ENCODE assay signal across 23 mouse cellular contexts in genomic region chr4:98348580-98348979, GRCm38 (mm10). TPM values are rescaled to one million over a fixed set of nuclear protein-coding genes. Genes with fewer than 3 reads are reported as not detected.
DNase-seq lines count a peak whose midpoint lies in the region; ATAC-seq and TF ChIP-seq lines count a peak whose summit lies in the region.
"Had no signal": no experiment of that assay in that cellular context is flagged by ENCODE, and none has a peak within 500 bp of the region (broad histone marks: within the 10 kb centered on the region; RNA-seq: fewer than 3 reads in every experiment).

No protein-coding gene starts in this region.

- no peak overlapping the region for H3K9ac ChIP-seq in liver, adult 2 months (ENCODE audit: low read depth, low read length)
- H3K9ac ChIP-seq in neural tube, embryonic 15.5 days (replicated peaks), result no peak overlapping the region
- H3K9ac ChIP-seq in stomach, embryonic 16.5 days (ENCODE audit: low read length), result no peak overlapping the region
- H3K9ac ChIP-seq: embryonic facial prominence, embryonic 15.5 days; forebrain, embryonic 15.5 days; hindbrain, embryonic 13.5 days had no signal

- peaks cover 2% of the 10 kb centered on the region for H3K36me3 ChIP-seq in liver, adult 2 months (ENCODE audit: control insufficient read depth, insufficient read depth, low read length)
- H3K36me3 ChIP-seq in neural tube, embryonic 15.5 days, result peaks cover 4% of the 10 kb centered on the region; the same call in 1 of the 2 replicates
- H3K36me3 ChIP-seq in stomach, embryonic 16.5 days (ENCODE audit: control insufficient read depth, insufficient read depth, low read length), result no peaks in the 10 kb centered on the region
- H3K36me3 ChIP-seq: embryonic facial prominence, embryonic 15.5 days; forebrain, embryonic 15.5 days; G1E had no signal

- 54% methylated on average over 5 of the region's 5 CpGs for WGBS in liver, adult 2 months
- 83% methylated on average over 5 of the region's 5 CpGs for WGBS in neural tube, embryonic 15.5 days
- 52% methylated on average over 5 of the region's 5 CpGs for WGBS in stomach, embryonic 16.5 days

- ATAC-seq in neural tube, embryonic 15.5 days (ENCODE audit: low FRiP score), result peak; percentile 58; the same call in 1 of the 2 replicates
- peak; percentile 33; the same call in 1 of the 2 replicates for ATAC-seq in stomach, embryonic 16.5 days (ENCODE audit: insufficient read depth, low FRiP score)
- ATAC-seq: CD4-positive, CD25-positive, alpha-beta regulatory T cell, adult 4 months; forebrain, embryonic 15.5 days; hindbrain, postnatal 0 days had no signal

- no peaks in the 10 kb centered on the region; the same call in 1 of the 2 replicates for H3K27me3 ChIP-seq in liver, adult 2 months (ENCODE audit: control insufficient read depth, insufficient read depth, low read length)
- no peaks in the 10 kb centered on the region for H3K27me3 ChIP-seq in neural tube, embryonic 15.5 days (replicated peaks)
- H3K27me3 ChIP-seq in stomach, embryonic 16.5 days (ENCODE audit: control insufficient read depth, insufficient read depth, low read length), result no peaks in the 10 kb centered on the region
- H3K27me3 ChIP-seq: embryonic facial prominence, embryonic 15.5 days; forebrain, embryonic 15.5 days; hindbrain, embryonic 13.5 days had no signal

- H3K4me3 ChIP-seq in liver, adult 2 months (ENCODE audit: insufficient read depth, low read depth, low read length), result no peak overlapping the region
- no peak overlapping the region for H3K4me3 ChIP-seq in neural tube, embryonic 15.5 days (replicated peaks)
- no peak overlapping the region for H3K4me3 ChIP-seq in stomach, embryonic 16.5 days (replicated peaks; ENCODE audit: low read length)
- H3K4me3 ChIP-seq: embryonic facial prominence, embryonic 15.5 days; erythroblast, embryonic 14.5 days; forebrain, embryonic 15.5 days; heart, embryonic 10.5 days; hindbrain, embryonic 13.5 days had no signal

- H3K9me3 ChIP-seq in neural tube, embryonic 15.5 days (replicated peaks), result no peaks in the 10 kb centered on the region
- H3K9me3 ChIP-seq in stomach, embryonic 16.5 days (replicated peaks; ENCODE audit: control insufficient read depth, low read length), result no peaks in the 10 kb centered on the region; the same call in 1 of the 2 replicates
- H3K9me3 ChIP-seq: embryonic facial prominence, embryonic 15.5 days; heart, embryonic 10.5 days; hindbrain, embryonic 13.5 days had no signal

- H3K79me2 ChIP-seq in liver, adult 2 months (ENCODE audit: control insufficient read depth, insufficient read depth, low read length), result no peaks in the 10 kb centered on the region

- H3K27ac ChIP-seq in liver, adult 2 months (replicated peaks; ENCODE audit: insufficient read depth, low read depth, low read length), result no peak overlapping the region
- H3K27ac ChIP-seq in neural tube, embryonic 15.5 days (replicated peaks), result no peak overlapping the region
- no peak overlapping the region for H3K27ac ChIP-seq in stomach, embryonic 16.5 days (ENCODE audit: low read length)
- H3K27ac ChIP-seq: embryonic facial prominence, embryonic 15.5 days; forebrain, embryonic 15.5 days; heart, embryonic 10.5 days; hindbrain, embryonic 13.5 days; hindbrain, postnatal 0 days had no signal

- no peak overlapping the region for H3K4me2 ChIP-seq in neural tube, embryonic 15.5 days
- H3K4me2 ChIP-seq in stomach, embryonic 16.5 days (ENCODE audit: low read depth, low read length), result no peak overlapping the region
- H3K4me2 ChIP-seq: embryonic facial prominence, embryonic 15.5 days; forebrain, embryonic 15.5 days; hindbrain, embryonic 13.5 days had no signal

- no peak for TF ChIP-seq POLR2A in liver, adult 2 months (IDR thresholded peaks at IDR 0.05; ENCODE audit: extremely low read depth, insufficient read depth, low read length)

- DNase-seq in liver, adult 2 months (ENCODE audit: extremely low read depth, low read depth, low spot score), result peak; percentile 4
- DNase-seq in liver, result no peak
- DNase-seq in neural tube, embryonic 10.5 days (ENCODE audit: extremely low spot score, low spot score), result no peak
- no peak for DNase-seq in cerebellum, adult 18-20 months
- no peak for DNase-seq in frontal cortex, adult 2 months (ENCODE audit: extremely low spot score in 1 of 2, low spot score in 1 of 2)
- DNase-seq: adrenal gland, adult 8-10 months; adrenal gland, postnatal 36 days; B cell, adult 2 months; cerebellum, adult 8-10 months; cerebellum, postnatal 14 days; embryo, embryonic 11 days; gastrocnemius, postnatal 25 days; heart, postnatal 10 days had no signal

- H3K4me1 ChIP-seq in liver, adult 2 months (ENCODE audit: control insufficient read depth, insufficient read depth, low read length), result no peaks in the 10 kb centered on the region
- 0 out of 2 replicates have a peak, but pooled peaks cover 6% of the 10 kb centered on the region for H3K4me1 ChIP-seq in neural tube, embryonic 15.5 days
- H3K4me1 ChIP-seq in stomach, embryonic 16.5 days (ENCODE audit: control insufficient read depth, insufficient read depth, low read length), result no peaks in the 10 kb centered on the region
- H3K4me1 ChIP-seq: embryonic facial prominence, embryonic 15.5 days; forebrain, embryonic 15.5 days had no signal

- no peak for TF ChIP-seq CTCF in liver, adult 2 months (IDR thresholded peaks at IDR 0.05; ENCODE audit: low read depth, low read length)

RNA-seq across cellular contexts. Expression of gene Tm2d1, which starts 34.5 kb away (rescaled TPM):
- total RNA-seq in liver, adult 2 months (2014; rRNA removed), result 22.5 and 28.1 TPM in 2 replicates
- 9.2 and 10.4 TPM in 2 replicates for polyA plus RNA-seq in liver, adult 2 months (2012; rRNA removed)
- polyA plus RNA-seq in neural tube, embryonic 15.5 days (2015; fragmentation: Nextera tagmentation; extraction: Ambion mirVana), result 127 and 151 TPM in 2 replicates
- 78.5 and 90.3 TPM in 2 replicates for polyA plus RNA-seq in stomach, embryonic 16.5 days (2015; fragmentation: Nextera tagmentation; extraction: Ambion mirVana)
- polyA plus RNA-seq in frontal cortex, adult 2 months (2012; rRNA removed), result 56.2 and 59.9 TPM in 2 replicates

RNA-seq across cellular contexts. Expression of gene Patj, which starts 47.0 kb away (rescaled TPM):
- 8.9 and 9.6 TPM in 2 replicates for total RNA-seq in liver, adult 2 months (2014; rRNA removed)
- 2.4 and 3.7 TPM in 2 replicates for polyA plus RNA-seq in liver, adult 2 months (2012; rRNA removed)
- polyA plus RNA-seq in neural tube, embryonic 15.5 days (2015; fragmentation: Nextera tagmentation; extraction: Ambion mirVana), result 7.1 and 8.8 TPM in 2 replicates
- polyA plus RNA-seq in stomach, embryonic 16.5 days (2015; fragmentation: Nextera tagmentation; extraction: Ambion mirVana), result 19.0 and 24.0 TPM in 2 replicates
- 15.8 and 15.9 TPM in 2 replicates for polyA plus RNA-seq in frontal cortex, adult 2 months (2012; rRNA removed)
- polyA plus RNA-seq: erythroblast, embryonic 14.5 days; G1E had no signal
